Mouse (Mus musculus): ENCODE results near the gene Crlf1.
"Not testable (repeated sequence)": the region's sequence is repeated elsewhere in the genome, so short reads cannot be mapped to it uniquely, and the experiment has no call there.

GRCm38 (mm10) chr8:70511174-70511573 is 18.2 kb downstream of the Crlf1 start:
- not testable (repeated sequence) for TF ChIP-seq CTCF, POLR2A (IDR thresholded peaks at IDR 0.05; ENCODE audit: extremely low read depth, insufficient read depth, low read length)
